Mouse (Mus musculus) neural tube, embryonic 13.5 days (tissue): ENCODE measurements at regions not wholly inside any gene's neighbourhood (a gene's known extent, or its start where the extent isn't known, plus 50 kb on each side); places are given as distances from the start of the nearest gene placed in this dataset.
A peak's percentile ranks its signal among the peaks of the same experiment; 100 is the strongest.

Experiments used
- ATAC-seq: fragments of 200-750 bp; cut with Nextera tagmentation; 2 replicates; pipeline ENCODE4 v1.8.0; 2017; ENCODE audit warnings: low read depth, mild to moderate bottlenecking, moderate TSS enrichment, moderate library complexity
- H3K27ac ChIP-seq: fragments of 300-500 bp; sonication (generic); replicated peaks from 2 replicates; pipeline ENCODE4 v1.5.1; 2015; ENCODE audit warnings: moderate library complexity, mild to moderate bottlenecking, inconsistent platforms
- H3K27me3 ChIP-seq: fragments of 300-500 bp; sonication (generic); 2 replicates; pipeline ENCODE4 v1.6.1; 2015; ENCODE audit warnings: mild to moderate bottlenecking, inconsistent platforms
- H3K36me3 ChIP-seq: fragments of 300-500 bp; sonication (generic); 2 replicates; pipeline ENCODE4 v1.6.1; 2015; ENCODE audit warnings: mild to moderate bottlenecking, inconsistent platforms
- H3K4me1 ChIP-seq: fragments of 300-500 bp; sonication (generic); replicated peaks from 2 replicates; pipeline ENCODE4 v1.6.1; 2015; ENCODE audit warnings: inconsistent platforms
- H3K4me2 ChIP-seq: fragments of 300-500 bp; sonication (generic); 2 replicates; pipeline ENCODE4 v1.6.1; 2015; ENCODE audit warnings: inconsistent platforms, mild to moderate bottlenecking, moderate library complexity
- H3K4me3 ChIP-seq: fragments of 300-500 bp; sonication (generic); 2 replicates; pipeline ENCODE4 v1.5.1; 2015; ENCODE audit warnings: mild to moderate bottlenecking, inconsistent platforms
- H3K9ac ChIP-seq: fragments of 300-500 bp; sonication (generic); 2 replicates; pipeline ENCODE4 v1.6.1; 2015; ENCODE audit warnings: moderate library complexity, mild to moderate bottlenecking, inconsistent platforms
- H3K9me3 ChIP-seq: fragments of 300-500 bp; sonication (generic); 2 replicates; pipeline ENCODE4 v1.6.1; 2016; ENCODE audit warnings: inconsistent platforms
- WGBS: fragments of 180-500 bp; shearing (Covaris S2); methylation state at CpG from one replicate; pipeline ENCODE4 v1.1.7; 2015; 5-methylcytosine and 5-hydroxymethylcytosine counted together

DNA sequence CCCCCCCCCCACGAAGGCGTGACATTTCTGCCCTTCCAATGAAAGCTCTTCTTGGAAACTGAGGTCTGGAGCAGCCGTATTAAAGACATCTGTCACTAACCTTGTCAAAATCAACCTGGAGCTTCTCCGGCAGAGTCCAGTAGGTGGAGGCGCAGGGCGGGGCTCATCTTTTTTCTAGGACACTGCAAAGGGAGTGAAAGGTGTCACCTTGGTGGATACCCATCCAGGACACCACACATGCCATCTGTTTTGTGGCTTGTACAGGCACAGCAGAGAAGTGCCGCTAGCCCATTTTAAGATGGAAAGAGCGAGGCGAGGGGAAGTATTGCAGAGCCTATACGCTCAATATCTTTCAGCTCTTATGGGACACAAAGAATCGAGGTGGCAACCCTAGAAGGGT lies 184.5 kb upstream of the Zfp618 start:
- peak; percentile 59 for ATAC-seq
- H3K27ac ChIP-seq, result peak overlapping the region; percentile 28; the same call in 1 of the 2 replicates
- no peaks in the 10 kb centered on the region for H3K36me3 ChIP-seq
- H3K4me2 ChIP-seq, result peak overlapping the region; percentile 60
- peak overlapping the region; percentile 58 for H3K9ac ChIP-seq
- no peaks in the 10 kb centered on the region for H3K9me3 ChIP-seq
- WGBS, result 40% methylated on average over 11 of the region's 11 CpGs
- H3K27me3 ChIP-seq, result peaks cover 15% of the 10 kb centered on the region
- peaks cover 13% of the 10 kb centered on the region for H3K4me1 ChIP-seq
- peak overlapping the region; percentile 37 for H3K4me3 ChIP-seq

- peaks cover 15% of the 10 kb centered on the region for H3K27me3 ChIP-seq
- H3K27ac ChIP-seq, result peak overlapping the region; percentile 3; the same call in 1 of the 2 replicates
- H3K4me1 ChIP-seq, result peaks cover 13% of the 10 kb centered on the region
- no peaks in the 10 kb centered on the region for H3K9me3 ChIP-seq
- peak overlapping the region; percentile 58 for H3K9ac ChIP-seq
- WGBS, result 9% methylated on average over 8 of the region's 8 CpGs
- peak overlapping the region; percentile 37; the same call in 1 of the 2 replicates for H3K4me3 ChIP-seq
- peak overlapping the region; percentile 60 for H3K4me2 ChIP-seq
- ATAC-seq, result peak; percentile 29; the same call in 1 of the 2 replicates
- no peaks in the 10 kb centered on the region for H3K36me3 ChIP-seq
Observed at GRCm38 (mm10) chr4:62781309-62781800, 184.0 kb upstream of the Zfp618 start.

- Histone ChIP-seq H3K4me1 (peaks cover 11% of the 10 kb centered on the region), H3K4me2 (no peak overlapping the region), H3K36me3 (no peaks in the 10 kb centered on the region), H3K27me3 (peaks cover 15% of the 10 kb centered on the region), H3K4me3 (no peak overlapping the region), H3K27ac (no peak overlapping the region), H3K9me3 (no peaks in the 10 kb centered on the region), H3K9ac (no peak overlapping the region)
- ATAC-seq, result no peak
- WGBS, result 87% methylated on average over 7 of the region's 7 CpGs
Observed at GRCm38 (mm10) chr4:62785711-62786110, 179.7 kb upstream of the Zfp618 start.

GRCm38 (mm10) chr4:62789696-62790095 lies 175.7 kb upstream of the Zfp618 start:
- Histone ChIP-seq H3K4me2 (no peak overlapping the region), H3K9ac (no peak overlapping the region), H3K4me3 (no peak overlapping the region), H3K36me3 (no peaks in the 10 kb centered on the region), H3K27ac (no peak overlapping the region), H3K4me1 (no peaks in the 10 kb centered on the region), H3K27me3 (no peaks in the 10 kb centered on the region), H3K9me3 (no peaks in the 10 kb centered on the region)
- 62% methylated on average over 4 of the region's 4 CpGs for WGBS
- ATAC-seq, result no peak

GRCm38 (mm10) chr4:62793582-62793981 lies 171.8 kb upstream of the Zfp618 start:
- no peak for ATAC-seq
- Histone ChIP-seq H3K4me2 (no peak overlapping the region), H3K9ac (no peak overlapping the region), H3K4me3 (no peak overlapping the region), H3K4me1 (no peaks in the 10 kb centered on the region), H3K9me3 (no peaks in the 10 kb centered on the region), H3K27me3 (no peaks in the 10 kb centered on the region), H3K36me3 (no peaks in the 10 kb centered on the region), H3K27ac (no peak overlapping the region)
- WGBS, result 75% methylated on average over 5 of the region's 5 CpGs

DNA sequence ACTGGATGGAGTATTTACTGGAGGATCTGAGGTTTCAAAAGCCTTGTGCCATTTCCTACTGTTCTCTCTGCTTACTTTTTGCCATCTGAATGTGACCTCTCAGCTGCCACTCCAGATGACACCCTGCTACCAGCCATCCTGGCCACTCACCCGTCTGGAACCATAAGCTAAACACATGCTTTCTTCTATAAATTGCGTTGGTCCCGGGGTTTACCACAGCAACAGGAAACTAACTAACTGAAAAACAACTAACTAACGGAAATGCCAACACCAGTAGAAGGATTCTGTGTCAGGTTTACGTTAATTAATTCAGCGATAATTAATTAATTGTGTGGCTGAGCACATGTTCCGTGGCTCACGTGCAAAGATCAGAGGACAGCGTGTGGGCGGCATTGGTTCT lies 169.8 kb upstream of the Zfp618 start:
- Histone ChIP-seq H3K27ac (no peak overlapping the region), H3K9me3 (no peaks in the 10 kb centered on the region), H3K4me1 (no peaks in the 10 kb centered on the region), H3K4me2 (no peak overlapping the region), H3K4me3 (no peak overlapping the region), H3K36me3 (no peaks in the 10 kb centered on the region), H3K27me3 (no peaks in the 10 kb centered on the region), H3K9ac (no peak overlapping the region)
- ATAC-seq, result no peak
- WGBS, result 81% methylated on average over 10 of the region's 10 CpGs

- Histone ChIP-seq H3K4me1 (no peaks in the 10 kb centered on the region), H3K9ac (no peak overlapping the region), H3K27ac (no peak overlapping the region), H3K4me2 (no peak overlapping the region), H3K36me3 (no peaks in the 10 kb centered on the region), H3K4me3 (no peak overlapping the region), H3K27me3 (no peaks in the 10 kb centered on the region), H3K9me3 (no peaks in the 10 kb centered on the region)
- 83% methylated on average over 4 of the region's 4 CpGs for WGBS
- no peak for ATAC-seq
Observed at GRCm38 (mm10) chr4:62799923-62800322, 165.4 kb upstream of the Zfp618 start.

GRCm38 (mm10) chr4:62805841-62806240 lies 159.5 kb upstream of the Zfp618 start:
- no peaks in the 10 kb centered on the region for H3K36me3 ChIP-seq
- no peaks in the 10 kb centered on the region for H3K9me3 ChIP-seq
- H3K27me3 ChIP-seq, result no peaks in the 10 kb centered on the region
- ATAC-seq, result no peak
- no peak overlapping the region for H3K4me2 ChIP-seq
- 34% methylated on average over 6 of the region's 6 CpGs for WGBS
- H3K27ac ChIP-seq, result no peak overlapping the region
- H3K9ac ChIP-seq, result no peak overlapping the region
- no peak overlapping the region for H3K4me3 ChIP-seq
- peaks cover 5% of the 10 kb centered on the region; the same call in 1 of the 2 replicates for H3K4me1 ChIP-seq

DNA sequence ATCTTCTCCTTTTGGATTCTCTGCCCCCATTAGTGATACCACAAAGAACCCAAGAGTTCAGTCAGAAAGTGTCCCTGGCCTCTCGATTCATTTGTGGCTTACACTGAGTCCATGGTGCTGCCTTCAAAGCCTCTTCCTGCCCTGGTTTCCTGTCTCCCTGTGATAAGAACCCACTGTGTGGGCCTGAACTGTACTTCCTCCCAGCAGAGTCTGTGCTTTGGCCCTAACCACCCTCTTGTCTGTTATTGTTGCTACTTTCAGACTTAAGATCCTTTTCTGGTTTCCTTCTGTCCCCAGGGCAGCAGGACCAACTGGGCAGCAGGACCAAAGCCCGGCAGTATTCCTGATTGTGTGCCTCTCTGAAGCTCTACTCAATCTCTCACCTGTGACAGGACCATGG lies 158.6 kb upstream of the Zfp618 start:
- no peak for ATAC-seq
- peaks cover 5% of the 10 kb centered on the region; the same call in 1 of the 2 replicates for H3K4me1 ChIP-seq
- H3K27ac ChIP-seq, result no peak overlapping the region
- H3K9me3 ChIP-seq, result no peaks in the 10 kb centered on the region
- H3K4me3 ChIP-seq, result no peak overlapping the region
- H3K9ac ChIP-seq, result no peak overlapping the region
- 87% methylated on average over 2 of the region's 2 CpGs for WGBS
- no peaks in the 10 kb centered on the region for H3K27me3 ChIP-seq
- no peak overlapping the region for H3K4me2 ChIP-seq
- H3K36me3 ChIP-seq, result no peaks in the 10 kb centered on the region

GRCm38 (mm10) chr4:62807926-62808552 lies 157.3 kb upstream of the Zfp618 start:
- no peaks in the 10 kb centered on the region for H3K9me3 ChIP-seq
- no peaks in the 10 kb centered on the region for H3K27me3 ChIP-seq
- H3K4me3 ChIP-seq, result no peak overlapping the region
- no peaks in the 10 kb centered on the region for H3K36me3 ChIP-seq
- H3K9ac ChIP-seq, result no peak overlapping the region
- ATAC-seq, result no peak
- peaks cover 5% of the 10 kb centered on the region; the same call in 1 of the 2 replicates for H3K4me1 ChIP-seq
- 66% methylated on average over 12 of the region's 12 CpGs for WGBS
- H3K27ac ChIP-seq, result no peak overlapping the region
- H3K4me2 ChIP-seq, result no peak overlapping the region

- no peak overlapping the region for H3K9ac ChIP-seq
- 94% methylated on average over 12 of the region's 12 CpGs for WGBS
Observed at GRCm38 (mm10) chr4:62808553-62808950, 156.8 kb upstream of the Zfp618 start.

DNA sequence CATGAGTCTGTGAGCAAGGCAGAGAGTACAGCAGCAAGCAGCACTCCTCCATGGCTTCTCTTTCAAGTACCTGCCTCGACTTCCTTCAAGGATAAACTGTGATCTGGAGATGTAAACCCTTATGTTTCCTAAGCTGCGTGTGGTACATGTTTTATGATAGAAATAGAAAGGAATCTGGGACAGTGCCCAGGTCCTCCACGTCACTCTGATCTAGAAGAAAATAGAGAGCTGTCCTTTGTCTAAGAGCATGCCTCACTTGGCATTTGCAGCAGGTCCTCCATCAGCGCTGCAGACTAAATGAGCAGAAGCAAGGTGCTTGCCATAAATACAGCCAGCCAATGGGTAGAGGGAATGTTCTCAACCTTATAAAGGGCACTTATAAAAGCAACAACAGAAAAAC lies 156.3 kb upstream of the Zfp618 start:
- WGBS, result 84% methylated on average over 4 of the region's 4 CpGs
- Histone ChIP-seq H3K4me3 (no peak overlapping the region), H3K9ac (no peak overlapping the region), H3K36me3 (no peaks in the 10 kb centered on the region), H3K4me1 (peaks cover 5% of the 10 kb centered on the region; the same call in 1 of the 2 replicates), H3K27me3 (no peaks in the 10 kb centered on the region), H3K4me2 (no peak overlapping the region), H3K9me3 (no peaks in the 10 kb centered on the region), H3K27ac (no peak overlapping the region)
- no peak for ATAC-seq

More at GRCm38 (mm10) chr4:62808553-62808950, 156.8 kb upstream of the Zfp618 start:
- no peaks in the 10 kb centered on the region for H3K27me3 ChIP-seq
- H3K4me2 ChIP-seq, result no peak overlapping the region
- no peak overlapping the region for H3K27ac ChIP-seq
- no peaks in the 10 kb centered on the region for H3K9me3 ChIP-seq
- H3K4me3 ChIP-seq, result no peak overlapping the region
- H3K36me3 ChIP-seq, result no peaks in the 10 kb centered on the region
- no peak for ATAC-seq
- peaks cover 5% of the 10 kb centered on the region; the same call in 1 of the 2 replicates for H3K4me1 ChIP-seq

GRCm38 (mm10) chr4:62819889-62820288 lies 145.5 kb upstream of the Zfp618 start:
- ATAC-seq, result no peak
- Histone ChIP-seq H3K4me3 (no peak overlapping the region), H3K4me1 (peaks cover 20% of the 10 kb centered on the region), H3K9ac (no peak overlapping the region), H3K4me2 (no peak overlapping the region), H3K9me3 (no peaks in the 10 kb centered on the region), H3K27ac (no peak overlapping the region), H3K27me3 (no peaks in the 10 kb centered on the region), H3K36me3 (no peaks in the 10 kb centered on the region)
- 91% methylated on average over 2 of the region's 2 CpGs for WGBS
